Mouse (Mus musculus): ENCODE data around the gene Lmbr1l. TPM values are rescaled to one million over a fixed set of nuclear protein-coding genes. Genes with fewer than 3 reads are reported as not detected.
"Not testable (repeated sequence)": the region's sequence is repeated elsewhere in the genome, so short reads cannot be mapped to it uniquely, and the experiment has no call there.

Lmbr1l gene
- total and polyA plus RNA-seq, 3 experiments: 7.0 to 17.3 TPM; not detected in 1

- Histone ChIP-seq H3K27me3 (ENCODE audit: control insufficient read depth in 1 of 2, insufficient read depth in 2 of 2, low read length in 2 of 2) (no peaks in the 10 kb centered on the region), H3K27ac (ENCODE audit: control insufficient read depth, low read depth, low read length) (no peak overlapping the region), H3K9me3 (replicated peaks; ENCODE audit: insufficient read depth, low read length) (no peaks in the 10 kb centered on the region), H3K36me3 (ENCODE audit: control insufficient read depth in 1 of 2, insufficient read depth in 2 of 2, low read length in 2 of 2) (peaks cover 0 to 11% of the 10 kb centered on the region in 2 experiments; a peak in 2 of 4 replicates), H3K4me3 (ENCODE audit: control insufficient read depth in 1 of 2, insufficient read depth in 1 of 2, low read depth in 2 of 2, low read length in 2 of 2) (no peak overlapping the region), H3K4me1 (ENCODE audit: control insufficient read depth in 1 of 2, insufficient read depth in 2 of 2, low read length in 2 of 2) (peaks cover 9 to 11% of the 10 kb centered on the region in 2 experiments; a peak in 3 of 4 replicates), H3K9ac (ENCODE audit: control insufficient read depth, low read depth, low read length, poor library complexity, severe bottlenecking) (no peak overlapping the region), H3K79me2 (ENCODE audit: control insufficient read depth, insufficient read depth, low read length, poor library complexity) (peaks cover 2% of the 10 kb centered on the region; the same call in 1 of the 2 replicates)
- no peak for DNase-seq (ENCODE audit: low read depth, low spot score)
- TF ChIP-seq MAFK (IDR thresholded peaks at IDR 0.05; ENCODE audit: borderline replicate concordance, low read depth, low read length): no peak
- no peak for TF ChIP-seq GATA1 (IDR thresholded peaks at IDR 0.05; ENCODE audit: low read depth, low read length)
- no peak for TF ChIP-seq POLR2AphosphoS2 (IDR thresholded peaks at IDR 0.05; ENCODE audit: low read length)
- no peak for TF ChIP-seq USF2 (IDR thresholded peaks at IDR 0.05; ENCODE audit: borderline replicate concordance in 1 of 2, insufficient read depth in 1 of 2, low read depth in 1 of 2, low read length in 2 of 2)
- TF ChIP-seq RCOR1 (IDR thresholded peaks at IDR 0.05; ENCODE audit: low read depth, low read length): no peak
- no peak for TF ChIP-seq TBP (IDR thresholded peaks at IDR 0.05; ENCODE audit: low read depth, low read length)
- TF ChIP-seq MEF2A (IDR thresholded peaks at IDR 0.05; ENCODE audit: extremely low read depth, insufficient replicate concordance, low read depth, low read length, poor library complexity, severe bottlenecking): no peak
- no peak for TF ChIP-seq USF1 (IDR thresholded peaks at IDR 0.05; ENCODE audit: low read depth, low read length)
- TF ChIP-seq MXI1 (IDR thresholded peaks at IDR 0.05; ENCODE audit: low read depth, low read length): no peak
- no peak for TF ChIP-seq NRF1 (IDR thresholded peaks at IDR 0.05; ENCODE audit: insufficient read depth, low read depth, low read length, poor library complexity, severe bottlenecking)
- no peak for TF ChIP-seq EP300 (IDR thresholded peaks at IDR 0.05; ENCODE audit: low read depth in 1 of 2, low read length in 2 of 2)
- TF ChIP-seq MAX (IDR thresholded peaks at IDR 0.05; ENCODE audit: low read length): no peak
- no peak for TF ChIP-seq E2F4 (IDR thresholded peaks at IDR 0.05; ENCODE audit: borderline replicate concordance, low read depth, low read length)
- no peak for TF ChIP-seq CTCF (IDR thresholded peaks at IDR 0.05 in 2 of 3, conservative IDR thresholded peaks at IDR 0.05 in 1 of 3; ENCODE audit: control insufficient read depth in 1 of 3, insufficient read depth in 1 of 3, low read depth in 2 of 3, low read length in 3 of 3, poor library complexity in 1 of 3, severe bottlenecking in 1 of 3)
- TF ChIP-seq TAL1 (IDR thresholded peaks at IDR 0.05; ENCODE audit: low read length): no peak
- TF ChIP-seq JUND (IDR thresholded peaks at IDR 0.05; ENCODE audit: low read depth, low read length): no peak
- TF ChIP-seq BHLHE40 (IDR thresholded peaks at IDR 0.05; ENCODE audit: borderline replicate concordance, low read depth, low read length): no peak
- no peak for TF ChIP-seq ELF1 (IDR thresholded peaks at IDR 0.05; ENCODE audit: low read depth, low read length)
- no peak for TF ChIP-seq RAD21 (IDR thresholded peaks at IDR 0.05; ENCODE audit: low read depth, low read length)
- no peak for TF ChIP-seq ETS1 (IDR thresholded peaks at IDR 0.05; ENCODE audit: low read depth, low read length)
Observed at GRCm38 (mm10) chr15:98921510-98921909, 3.5 kb upstream of the Lmbr1l start.

- peaks cover 0 to 12% of the 10 kb centered on the region in 2 experiments; a peak in 2 of 4 replicates for H3K36me3 ChIP-seq (ENCODE audit: control insufficient read depth in 1 of 2, insufficient read depth in 2 of 2, low read length in 2 of 2)
- not testable (repeated sequence) for H3K79me2 ChIP-seq (ENCODE audit: control insufficient read depth, insufficient read depth, low read length, poor library complexity); H3K27me3 ChIP-seq (ENCODE audit: control insufficient read depth in 1 of 2, insufficient read depth in 2 of 2, low read length in 2 of 2); H3K9me3 ChIP-seq (replicated peaks; ENCODE audit: insufficient read depth, low read length)
- H3K9ac ChIP-seq (ENCODE audit: control insufficient read depth, low read depth, low read length, poor library complexity, severe bottlenecking): peak overlapping the region; percentile 69
- peak overlapping the region; percentile 59 to 65 for H3K4me3 ChIP-seq (ENCODE audit: control insufficient read depth in 1 of 2, insufficient read depth in 1 of 2, low read depth in 2 of 2, low read length in 2 of 2)
- peak; percentile 22 for DNase-seq (ENCODE audit: low read depth, low spot score)
- H3K27ac ChIP-seq (ENCODE audit: control insufficient read depth, low read depth, low read length): peak overlapping the region; percentile 41
- TF ChIP-seq RCOR1 (IDR thresholded peaks at IDR 0.05; ENCODE audit: low read depth, low read length): peak; percentile 7; the same call in 1 of the 2 replicates
- H3K4me1 ChIP-seq (ENCODE audit: control insufficient read depth in 1 of 2, insufficient read depth in 2 of 2, low read length in 2 of 2): peaks cover 9 to 10% of the 10 kb centered on the region in 2 experiments; a peak in 3 of 4 replicates
Observed at GRCm38 (mm10) chr15:98918499-98918895, 466 bp upstream of the Lmbr1l start.

Measured in MEL (cell line).